Mouse (Mus musculus) intestine, embryonic 14.5 days (tissue): ENCODE measurements around the gene Gm10037. TPM values are rescaled to one million over a fixed set of nuclear protein-coding genes. Genes with fewer than 3 reads are reported as not detected.
"Not testable (repeated sequence)": the region's sequence is repeated elsewhere in the genome, so short reads cannot be mapped to it uniquely, and the experiment has no call there.

ENCODE experiments used
- ATAC-seq: fragments of 200-750 bp; cut with Nextera tagmentation; replicated peaks from 2 replicates; pipeline ENCODE4 v1.8.0; 2017; ENCODE audit warnings: low read depth, moderate number of reproducible peaks, moderate TSS enrichment, moderate library complexity; ENCODE audit not compliant: low FRiP score, low TSS enrichment
- DNase-seq: peaks from one replicate; pipeline ENCODE4 v3.0.0-alpha.2; 2018; ENCODE audit warnings: low spot score
- H3K27ac ChIP-seq: fragments of 300-500 bp; sonication (generic); 2 replicates; pipeline ENCODE4 v1.5.1; 2014; ENCODE audit warnings: low read depth, mild to moderate bottlenecking, control low read depth
- H3K27me3 ChIP-seq: fragments of 300-500 bp; sonication (generic); replicated peaks from 2 replicates; pipeline ENCODE4 v1.6.1; 2014; ENCODE audit warnings: low read length, control low read depth; ENCODE audit not compliant: control insufficient read depth, insufficient read depth
- H3K36me3 ChIP-seq: fragments of 300-500 bp; sonication (generic); 2 replicates; pipeline ENCODE4 v1.6.1; 2014; ENCODE audit warnings: low read length, control low read depth; ENCODE audit not compliant: control insufficient read depth, insufficient read depth
- H3K4me1 ChIP-seq: fragments of 300-500 bp; sonication (generic); replicated peaks from 2 replicates; pipeline ENCODE4 v1.6.1; 2014; ENCODE audit warnings: low read length, control low read depth, mixed read lengths; ENCODE audit not compliant: control insufficient read depth, insufficient read depth
- H3K4me2 ChIP-seq: fragments of 300-500 bp; sonication (generic); 2 replicates; pipeline ENCODE4 v1.6.1; 2014; ENCODE audit warnings: low read length
- H3K4me3 ChIP-seq: fragments of 300-500 bp; sonication (generic); 2 replicates; pipeline ENCODE4 v1.5.1; 2014; ENCODE audit warnings: low read depth, low read length, control low read depth, mixed read lengths
- H3K9ac ChIP-seq: fragments of 300-500 bp; sonication (generic); 2 replicates; pipeline ENCODE4 v1.6.1; 2014; ENCODE audit warnings: mild to moderate bottlenecking, low read length
- H3K9me3 ChIP-seq: fragments of 300-500 bp; sonication (generic); 2 replicates; pipeline ENCODE4 v1.6.1; 2016; ENCODE audit warnings: low read length, control low read depth; ENCODE audit not compliant: control insufficient read depth
- WGBS: fragments of 180-500 bp; shearing (Covaris S2); extraction: QIAGEN DNeasy Blood & Tissue Kit; methylation state at CpG from one replicate; pipeline ENCODE4 v1.1.7; 2014; 5-methylcytosine and 5-hydroxymethylcytosine counted together
- polyA plus RNA-seq: library from polyadenylated mRNA; unstranded; fragments of >200 nt; fragmentation: Nextera tagmentation; extraction: Ambion mirVana; gene quantifications from 2 replicates; pipeline ENCODE4 v1.2.1, GENCODE M21; 2014

The Gm10037 gene
- polyA plus RNA-seq, 1 experiment from 2014 or later: 3.7 TPM

DNA sequence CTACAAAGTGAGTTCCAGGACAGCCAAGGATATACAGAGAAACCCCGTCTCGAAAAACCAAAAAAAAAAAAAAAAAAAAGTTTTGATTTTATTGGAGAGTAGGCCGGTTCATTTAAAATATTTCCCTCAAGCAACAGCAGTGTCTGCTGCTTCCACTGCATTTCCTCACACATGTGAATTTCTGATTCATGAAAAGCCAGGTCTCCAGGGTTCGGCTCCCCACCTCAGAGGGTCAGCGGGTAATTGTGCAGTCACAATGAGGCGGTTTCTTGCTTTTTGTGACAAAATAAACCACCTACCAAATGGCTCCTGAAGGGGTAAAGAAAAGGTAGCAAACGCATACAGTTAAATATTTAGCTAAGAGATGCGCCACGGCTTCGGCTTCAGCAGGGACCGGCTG lies 32.1 kb downstream of the Gm10037 start, which contains the start of gene BC048507:
Gene BC048507 (plus strand): TSS at position 301 of the 400 bp plus-strand sequence.
- no peaks in the 10 kb centered on the region for H3K27me3 ChIP-seq
- no peak for ATAC-seq
- no peaks in the 10 kb centered on the region for H3K4me1 ChIP-seq
- no peak within 1 kb of the TSS for H3K4me2 ChIP-seq
- H3K9ac ChIP-seq: no peak within 1 kb of the TSS
- H3K36me3 ChIP-seq: no peaks in the 10 kb centered on the region
- no peak within 1 kb of the TSS for H3K27ac ChIP-seq
- no peaks in the 10 kb centered on the region for H3K9me3 ChIP-seq
- WGBS: 81% methylated on average over 11 of the region's 11 CpGs
- no peak for DNase-seq
- no peak within 1 kb of the TSS for H3K4me3 ChIP-seq

DNA sequence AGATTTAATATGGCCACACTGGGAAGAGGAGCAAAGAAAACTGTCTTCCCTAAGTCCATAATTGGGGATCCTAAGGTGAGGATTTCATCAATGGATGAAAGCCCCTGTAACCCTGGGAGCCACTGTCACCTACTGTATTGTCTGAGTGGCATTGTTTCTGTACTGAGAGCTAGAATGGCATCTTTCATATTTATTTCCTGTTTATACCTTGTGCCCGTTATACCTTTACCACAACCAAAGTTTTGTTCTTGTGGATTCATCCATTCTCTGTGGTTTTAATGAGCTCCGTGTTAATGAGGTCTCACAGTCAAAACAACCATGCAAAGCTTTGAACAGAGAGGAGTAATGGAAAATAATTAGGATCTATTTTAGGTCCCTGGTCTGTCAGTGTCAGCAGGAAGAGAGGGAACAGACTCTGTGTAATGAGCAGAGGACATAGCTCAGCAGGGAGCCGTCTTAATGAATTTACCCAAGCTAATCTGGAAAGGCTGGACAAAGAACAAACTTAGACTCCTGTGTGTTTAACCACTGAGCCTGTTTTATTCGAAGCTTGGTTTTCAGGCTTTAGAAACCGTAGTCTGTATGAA lies 34.0 kb downstream of the Gm10037 start:
- ATAC-seq: no peak
- no peaks in the 10 kb centered on the region for H3K27me3 ChIP-seq
- H3K9me3 ChIP-seq: no peaks in the 10 kb centered on the region
- no peak overlapping the region for H3K27ac ChIP-seq
- H3K4me3 ChIP-seq: no peak overlapping the region
- 57% methylated on average over 5 of the region's 5 CpGs for WGBS
- H3K4me2 ChIP-seq: no peak overlapping the region
- no peak for DNase-seq
- H3K9ac ChIP-seq: no peak overlapping the region
- no peaks in the 10 kb centered on the region for H3K4me1 ChIP-seq
- no peaks in the 10 kb centered on the region for H3K36me3 ChIP-seq

DNA sequence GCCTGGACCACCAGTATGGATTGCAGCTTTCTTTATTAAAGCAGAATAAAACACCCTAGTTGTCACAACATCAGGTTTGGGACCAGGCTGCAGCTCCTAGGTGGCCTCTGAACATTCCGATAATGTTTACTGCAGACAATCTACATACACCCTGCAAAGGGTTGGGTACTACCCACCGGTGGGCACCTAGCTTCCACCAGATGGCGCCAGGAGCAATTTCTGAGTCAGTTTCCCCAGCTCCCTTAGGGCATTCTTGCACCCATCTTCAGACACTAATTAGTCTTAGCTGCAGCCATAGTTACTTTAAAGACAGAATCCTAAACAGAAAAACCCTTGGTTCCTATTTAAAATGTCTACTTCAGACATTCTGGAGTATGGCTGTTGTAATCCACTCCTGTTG lies 37.0 kb downstream of the Gm10037 start:
- Histone ChIP-seq H3K27ac (no peak overlapping the region), H3K4me1 (no peaks in the 10 kb centered on the region), H3K9me3 (no peaks in the 10 kb centered on the region), H3K9ac (no peak overlapping the region), H3K4me2 (no peak overlapping the region), H3K27me3 (no peaks in the 10 kb centered on the region), H3K4me3 (no peak overlapping the region), H3K36me3 (no peaks in the 10 kb centered on the region)
- 22% methylated on average over 3 of the region's 3 CpGs for WGBS
- DNase-seq: no peak
- ATAC-seq: no peak

DNA sequence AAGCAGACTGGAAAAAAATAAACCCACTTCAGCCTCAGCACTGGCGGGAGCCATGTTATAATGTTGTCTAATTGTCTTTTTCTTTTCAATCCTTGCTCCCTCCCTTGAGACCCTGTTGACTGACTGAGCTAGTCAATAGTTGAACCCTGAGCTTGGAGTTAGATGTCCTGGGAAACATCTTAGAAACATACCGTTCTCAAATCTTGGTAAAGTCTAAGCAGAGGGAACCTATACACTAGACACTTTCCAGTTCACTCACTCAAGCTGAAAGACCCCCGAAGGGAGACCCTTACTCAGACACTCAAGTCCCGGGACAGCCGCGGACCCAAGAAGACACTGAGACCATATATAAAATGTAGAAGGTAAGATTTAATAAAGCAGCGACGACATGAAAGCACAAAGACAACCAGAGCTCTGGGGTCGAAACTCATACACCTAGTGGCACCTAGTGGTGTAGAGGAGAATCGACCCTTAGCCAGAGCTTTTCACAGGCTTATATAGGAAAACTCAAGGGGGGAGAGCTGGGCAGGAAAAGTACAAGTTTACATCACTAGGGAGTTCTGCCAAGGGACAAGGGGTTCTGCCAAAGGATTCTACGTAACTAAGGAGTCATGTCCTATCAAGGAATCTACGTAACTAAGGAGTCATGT lies 45.3 kb downstream of the Gm10037 start:
- ATAC-seq, H3K9ac ChIP-seq, H3K27me3 ChIP-seq, H3K9me3 ChIP-seq, H3K4me3 ChIP-seq, H3K4me2 ChIP-seq, DNase-seq, H3K4me1 ChIP-seq, H3K27ac ChIP-seq, H3K36me3 ChIP-seq: not testable (repeated sequence)
- WGBS: 36% methylated on average over 6 of the region's 12 CpGs

DNA sequence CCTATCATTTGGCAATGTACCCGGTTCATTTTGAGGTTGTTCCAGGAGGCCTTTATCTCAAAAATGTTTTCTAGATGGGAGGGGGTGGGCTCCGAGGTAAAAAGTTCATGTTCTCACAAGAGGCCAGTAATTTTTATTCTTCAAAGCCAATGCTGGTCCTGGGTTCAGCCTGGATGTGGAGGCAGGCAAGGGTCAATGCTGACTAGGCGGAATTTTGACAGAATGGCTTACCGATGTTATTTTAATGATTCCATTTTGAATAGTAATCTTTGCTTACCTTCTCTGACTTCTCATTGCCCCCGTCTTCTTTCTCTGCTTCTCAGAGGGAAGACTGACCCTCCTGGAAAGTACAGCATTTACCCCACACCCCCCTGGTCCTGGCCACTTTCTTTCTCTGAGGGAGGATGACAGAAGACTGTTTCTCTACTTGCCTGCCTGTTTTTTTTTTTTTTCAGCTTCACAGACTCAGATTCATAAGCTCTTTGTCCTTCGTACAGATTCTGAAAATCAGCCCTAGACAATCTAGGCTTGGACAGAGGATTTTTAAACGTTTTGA lies 45.9 kb downstream of the Gm10037 start:
- no peak for DNase-seq
- ATAC-seq: no peak
- 63% methylated on average over 6 of the region's 7 CpGs for WGBS
- Histone ChIP-seq H3K9me3 (no peaks in the 10 kb centered on the region), H3K27ac (no peak overlapping the region), H3K9ac (no peak overlapping the region), H3K4me3 (no peak overlapping the region), H3K4me2 (no peak overlapping the region), H3K36me3 (no peaks in the 10 kb centered on the region), H3K4me1 (no peaks in the 10 kb centered on the region), H3K27me3 (no peaks in the 10 kb centered on the region)

DNA sequence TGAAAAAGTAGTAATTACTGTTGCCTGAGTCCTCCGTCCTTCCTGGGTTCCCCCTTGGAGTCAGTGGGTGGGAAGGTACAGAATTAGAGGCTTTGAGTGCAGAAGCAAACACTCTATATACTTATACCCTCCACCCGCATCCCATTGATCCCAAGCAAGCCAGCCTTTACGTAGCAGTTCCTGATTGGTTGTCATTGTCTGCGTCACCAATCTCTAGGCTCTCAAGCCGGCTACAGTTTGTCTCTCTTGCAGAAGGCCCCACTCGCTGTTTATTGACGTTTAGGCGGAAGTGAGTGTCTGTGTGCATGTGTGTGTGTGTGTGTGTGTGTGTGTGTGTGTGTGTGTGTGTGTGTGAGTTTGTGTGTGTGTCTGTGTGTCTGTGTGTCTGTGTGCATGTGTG lies 53.1 kb downstream of the Gm10037 start:
- 82% methylated on average over 8 of the region's 8 CpGs for WGBS
- no peaks in the 10 kb centered on the region for H3K27me3 ChIP-seq
- H3K4me3 ChIP-seq: no peak overlapping the region
- no peak overlapping the region for H3K4me2 ChIP-seq
- no peak overlapping the region for H3K27ac ChIP-seq
- H3K9me3 ChIP-seq: no peaks in the 10 kb centered on the region
- no peaks in the 10 kb centered on the region for H3K4me1 ChIP-seq
- no peaks in the 10 kb centered on the region for H3K36me3 ChIP-seq
- DNase-seq (no peak), ATAC-seq (no peak)
- no peak overlapping the region for H3K9ac ChIP-seq

Other genes with a start within 250 kb of the Gm10037 start
- 4.7 and 4.8 TPM in 2 replicates for gene Zfp729b, start 221.4 kb upstream of the Gm10037 start, polyA plus RNA-seq
- not detected in 2 replicates for gene Gm49345, start 193.3 kb upstream of the Gm10037 start, polyA plus RNA-seq
- 3.6 and 5.0 TPM in 2 replicates for gene Zfp729a, start 193.3 kb upstream of the Gm10037 start, polyA plus RNA-seq
- 11.0 and 12.6 TPM in 2 replicates for gene Zfp738, start 144.0 kb upstream of the Gm10037 start, polyA plus RNA-seq
- 2.9 and 3.1 TPM in 2 replicates for gene Zfp65, start 101.9 kb upstream of the Gm10037 start, polyA plus RNA-seq
- gene Zfp85, start 75.9 kb upstream of the Gm10037 start, polyA plus RNA-seq: 5.1 and 6.1 TPM in 2 replicates
- gene Zfp493, start 51.4 kb upstream of the Gm10037 start, polyA plus RNA-seq: 3.1 and 3.4 TPM in 2 replicates
- gene Zfp273, start 17.4 kb upstream of the Gm10037 start, polyA plus RNA-seq: 7.0 and 7.4 TPM in 2 replicates
- gene BC048507, start 32.2 kb downstream of the Gm10037 start, polyA plus RNA-seq: not detected in 2 replicates